Mouse (Mus musculus) brain, embryonic 14.5 days (tissue): ENCODE measurements at regions not wholly inside any gene's neighbourhood (a gene's known extent, or its start where the extent isn't known, plus 50 kb on each side); places are given as distances from the start of the nearest gene placed in this dataset.

Experiments used
- CTCF ChIP-seq: fragments of 200-500 bp; IDR thresholded peaks from 2 replicates; pipeline ENCODE4 v1.5.1; 2012; ENCODE audit warnings: inconsistent platforms, mild to moderate bottlenecking, moderate library complexity, borderline replicate concordance; ENCODE audit not compliant: insufficient read depth, insufficient read length; ENCODE audit errors: extremely low read depth
- POLR2A ChIP-seq: fragments of 200-500 bp; IDR thresholded peaks from 2 replicates; pipeline ENCODE4 v1.6.1; 2012; ENCODE audit warnings: mild to moderate bottlenecking, inconsistent platforms, borderline replicate concordance; ENCODE audit not compliant: poor library complexity, insufficient read depth, insufficient read length, severe bottlenecking; ENCODE audit errors: extremely low read depth

- TF ChIP-seq POLR2A, result no peak
- no peak for TF ChIP-seq CTCF
Observed at GRCm38 (mm10) chr4:64635256-64635962, 488.6 kb upstream of the Pappa start.
